Mouse (Mus musculus) lung, postnatal 14 days (tissue): ENCODE measurements at regions not wholly inside any gene's neighbourhood (a gene's known extent, or its start where the extent isn't known, plus 50 kb on each side); places are given as distances from the start of the nearest gene placed in this dataset.

Source experiments
- DNase-seq: peaks from one replicate; pipeline ENCODE4 v3.0.0; 2021

DNA sequence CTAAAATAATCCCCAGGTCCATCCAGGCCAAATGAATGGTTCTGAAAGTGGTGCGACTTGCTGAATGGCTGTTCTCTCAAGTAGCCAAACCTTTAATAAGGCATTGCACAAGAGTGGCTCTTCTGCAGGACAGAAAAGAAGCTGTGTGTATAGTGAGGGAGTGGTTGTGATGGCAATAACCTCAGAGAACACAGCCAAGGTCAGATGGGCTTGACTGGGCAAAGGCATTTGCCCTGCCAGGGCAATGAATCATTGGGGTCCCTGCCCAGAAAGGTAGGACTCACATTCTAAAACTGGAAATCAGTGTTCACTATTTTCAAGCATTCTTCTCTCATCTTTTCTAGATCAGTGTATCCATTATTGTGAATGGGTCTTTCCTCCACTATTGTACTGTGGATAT, 295.4 kb upstream of the Usp25 start:
- no peak for DNase-seq

DNA sequence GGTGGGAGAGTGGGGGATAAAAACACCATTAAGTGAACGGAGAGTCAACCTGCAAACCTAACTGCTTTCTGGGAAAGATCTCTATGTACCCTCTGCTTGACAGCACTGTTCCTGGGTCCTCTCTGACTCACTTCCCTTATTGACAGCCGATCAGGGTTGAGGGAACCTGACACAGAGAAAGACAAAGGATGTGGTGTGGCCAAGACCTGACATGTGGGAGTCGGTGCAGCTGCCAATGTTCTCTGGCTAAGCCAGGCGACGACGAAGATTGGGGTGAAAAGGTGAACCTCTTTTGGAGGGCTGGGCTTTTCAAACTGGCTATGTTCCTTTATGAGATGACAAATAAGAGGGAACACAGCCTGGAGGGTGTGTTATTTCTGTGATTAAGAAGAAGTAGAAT, 318.6 kb upstream of the Usp25 start:
- peak; percentile 11 for DNase-seq

DNA sequence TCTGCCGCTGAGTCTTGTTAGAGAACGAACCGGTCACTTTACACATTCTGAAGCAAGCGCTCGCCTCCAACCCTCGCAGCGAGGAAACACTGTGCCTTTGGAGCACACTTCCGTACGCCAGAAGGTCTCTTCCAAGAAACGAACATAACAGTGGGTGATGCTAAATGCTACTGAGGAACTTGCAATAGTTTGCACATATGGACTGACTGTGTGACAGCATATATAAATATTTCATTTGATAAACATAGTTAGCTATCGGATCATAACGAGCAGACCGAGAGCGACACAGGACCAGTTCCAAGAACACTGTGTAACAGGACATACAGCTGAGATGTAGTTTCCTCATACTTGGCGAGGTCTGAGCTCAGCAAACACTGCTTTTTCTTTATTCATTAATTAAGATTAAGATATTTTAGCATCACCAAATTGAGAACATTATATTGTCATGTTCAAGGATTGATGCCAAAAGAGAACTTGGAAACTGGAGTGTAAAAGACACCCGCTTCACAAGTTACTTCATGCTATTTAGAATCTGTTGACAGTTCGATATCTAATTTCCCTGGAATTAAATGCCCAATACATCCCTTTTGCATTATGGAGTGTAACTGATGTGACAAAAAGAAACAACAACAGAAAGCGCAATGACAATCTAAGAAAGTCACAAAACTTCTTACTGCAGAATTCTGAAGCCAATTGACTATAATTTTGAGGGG, 314.3 kb upstream of the Nrip1 start:
- DNase-seq, result peak; percentile 18

DNA sequence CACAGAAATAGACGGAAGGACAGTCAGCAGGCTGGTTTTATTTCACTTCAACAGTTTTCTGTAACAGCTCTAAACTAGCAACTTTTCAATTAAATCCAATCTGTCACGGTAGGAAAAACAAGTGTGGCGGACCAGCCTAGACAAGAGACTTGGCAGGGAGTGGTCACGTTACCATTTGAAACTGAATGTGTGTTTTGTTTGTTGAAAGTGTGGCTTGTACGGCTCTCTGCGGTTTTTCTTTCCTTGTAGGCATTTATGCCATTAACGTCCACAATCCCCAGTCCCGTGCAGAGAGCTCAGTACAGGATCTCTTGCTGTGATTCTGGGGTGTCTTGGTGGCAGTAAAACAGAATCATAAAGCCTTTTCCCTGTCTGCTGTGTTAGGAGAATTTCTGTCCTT, 311.9 kb upstream of the Nrip1 start:
- DNase-seq, result no peak

DNA sequence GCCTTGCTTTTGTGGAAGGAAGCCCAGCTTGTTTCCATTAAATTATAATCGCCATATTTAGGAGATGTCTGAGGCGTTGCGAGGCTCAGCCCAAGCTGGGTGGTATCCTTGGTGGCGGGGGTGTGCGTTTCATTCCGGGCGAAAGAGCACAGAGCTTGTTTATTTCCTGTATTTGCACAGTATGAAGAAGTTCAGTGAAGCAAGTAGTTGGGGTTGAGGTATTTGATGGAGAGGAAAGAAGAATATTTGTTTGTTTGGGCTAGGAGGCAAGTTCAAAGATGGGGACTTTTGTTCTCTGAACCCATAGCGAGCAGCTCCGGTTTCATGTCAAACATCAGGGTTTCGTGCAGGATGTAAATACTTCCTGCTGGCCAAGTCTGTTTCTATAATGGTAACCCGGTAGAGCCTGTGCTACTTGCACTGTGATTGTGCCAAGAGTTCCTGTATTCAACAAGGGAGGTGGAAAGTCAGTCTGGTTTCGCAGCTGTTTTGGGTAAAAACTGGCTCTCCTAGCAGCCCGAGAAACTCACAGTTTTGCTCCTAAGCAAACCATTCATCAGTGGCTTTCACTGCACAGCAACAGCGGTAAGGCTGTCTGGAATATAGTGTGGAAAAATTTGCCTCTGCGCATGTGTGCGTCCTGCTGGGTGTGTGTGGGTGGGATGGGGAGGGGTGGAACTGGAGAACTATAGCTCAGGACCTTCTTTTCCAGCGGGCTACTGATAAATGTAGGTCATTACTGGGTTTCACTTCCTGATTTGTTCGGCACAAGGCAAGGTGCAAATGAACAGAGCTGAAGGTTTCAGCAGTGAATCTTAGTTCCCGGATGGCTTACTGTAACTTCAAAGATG, 306.7 kb upstream of the Nrip1 start:
- peak; percentile 24 for DNase-seq

DNA sequence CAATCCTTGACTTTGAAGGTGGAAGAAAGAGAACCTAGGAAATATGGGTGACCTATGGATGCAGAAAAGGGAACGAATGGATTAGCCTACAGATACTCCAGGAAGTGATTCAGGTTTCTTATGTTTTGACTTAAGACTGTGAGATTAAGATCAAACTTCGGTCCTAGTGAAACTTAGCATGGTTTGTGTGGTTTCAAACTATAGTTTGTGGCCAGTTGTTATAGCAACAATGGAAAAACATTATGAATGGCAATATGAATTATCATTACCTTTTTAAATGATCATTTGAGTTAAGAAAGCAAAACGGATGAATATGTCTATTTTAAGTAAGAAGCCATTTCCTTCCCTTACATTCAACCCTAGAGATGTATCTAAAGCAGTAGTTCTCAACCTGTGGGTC, 305.3 kb upstream of the Nrip1 start:
- DNase-seq, result no peak

DNA sequence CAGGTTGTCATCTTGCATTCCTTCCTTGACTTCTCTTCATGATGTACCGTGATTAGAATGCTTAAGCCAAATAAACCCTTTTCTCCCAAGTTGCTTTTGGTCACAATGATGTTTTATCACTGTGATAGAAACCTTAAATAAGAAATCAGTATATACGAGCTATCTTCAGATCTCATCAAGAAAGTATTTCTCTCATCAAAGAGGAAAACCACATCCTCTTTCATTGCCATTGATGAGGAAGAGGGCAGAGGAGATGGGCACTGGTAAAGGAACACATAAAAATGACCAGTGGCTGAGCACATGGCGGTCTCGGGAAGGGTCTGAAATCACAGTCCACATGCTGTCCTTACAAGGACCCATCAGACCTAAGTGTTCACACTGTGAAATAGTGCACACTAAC, 296.2 kb upstream of the Nrip1 start:
- no peak for DNase-seq

DNA sequence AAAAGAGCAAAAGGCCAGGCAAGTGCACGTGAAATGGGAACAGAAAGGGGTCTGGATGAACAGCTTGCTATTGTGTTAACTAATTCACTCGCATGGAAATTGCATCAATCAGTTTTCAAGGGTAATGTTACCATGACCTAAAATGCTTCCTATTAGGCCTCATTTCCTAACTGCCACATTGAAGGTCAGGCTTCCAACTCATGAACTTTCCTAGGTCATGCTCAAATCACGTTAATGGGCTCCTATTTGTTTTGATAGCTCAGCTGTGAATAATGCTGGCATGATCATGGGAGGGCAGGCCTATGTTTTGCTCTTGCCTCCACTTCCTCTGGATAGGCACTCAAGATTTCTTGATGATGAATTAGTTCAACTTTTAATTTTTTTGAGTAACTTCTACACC, 293.4 kb upstream of the Nrip1 start:
- DNase-seq, result no peak

DNA sequence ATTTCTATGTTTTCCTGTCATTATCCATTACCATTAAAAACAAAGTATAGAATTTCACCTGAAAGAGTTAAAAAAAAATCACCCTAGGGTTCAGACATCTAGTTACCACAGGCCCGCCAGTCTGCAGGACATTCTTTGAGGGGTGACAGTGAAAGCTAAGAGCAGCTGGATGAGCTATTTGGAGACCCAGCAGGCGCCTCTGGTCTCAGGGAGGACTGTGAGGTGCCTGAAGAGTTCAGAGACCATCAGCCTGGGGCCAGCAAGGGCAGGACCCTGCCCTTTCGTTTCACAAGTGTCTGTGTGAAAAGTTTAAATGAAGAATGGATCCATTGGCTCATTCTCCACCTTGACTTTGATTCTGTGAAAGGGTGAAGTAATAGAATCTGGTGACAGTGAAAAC, 281.5 kb upstream of the Nrip1 start:
- DNase-seq, result no peak

DNA sequence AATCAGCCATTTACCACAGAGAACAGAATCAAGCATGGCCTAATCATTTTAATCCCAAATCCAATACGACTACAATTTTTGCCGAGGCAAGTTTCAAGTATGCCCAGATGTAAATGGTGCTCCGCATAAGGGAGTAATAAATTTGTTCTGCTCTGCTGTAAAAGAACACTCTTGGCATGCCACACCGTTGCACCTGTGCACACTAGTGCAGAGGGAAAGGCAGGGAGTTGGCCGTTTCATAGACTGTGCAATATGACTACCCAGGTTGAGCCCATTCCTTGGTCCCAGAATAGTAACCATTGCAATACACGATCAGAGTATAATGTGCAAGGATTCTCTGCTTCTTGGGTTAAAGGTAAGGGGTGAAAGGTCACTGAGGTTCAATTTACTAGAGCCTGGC, 270.7 kb upstream of the Nrip1 start:
- no peak for DNase-seq

DNA sequence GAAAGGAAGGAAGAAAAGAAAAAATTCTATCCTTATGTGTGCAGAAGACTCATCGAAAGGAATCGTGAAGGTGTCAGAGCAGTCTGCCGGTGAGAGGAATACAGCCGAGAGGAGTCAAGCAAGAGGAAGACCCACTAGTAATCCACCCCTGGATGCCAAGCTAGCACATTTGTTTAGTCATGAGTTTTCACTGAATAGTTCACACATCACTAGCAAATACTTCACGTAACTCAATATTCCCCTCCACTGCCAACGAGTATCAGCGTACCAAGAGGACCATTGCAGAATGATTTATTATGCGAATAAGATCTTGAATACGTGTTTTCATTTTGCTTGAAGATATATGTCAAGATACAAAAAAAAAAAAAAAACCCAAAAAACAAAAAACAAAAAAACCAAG, 270.2 kb upstream of the Nrip1 start:
- no peak for DNase-seq

DNA sequence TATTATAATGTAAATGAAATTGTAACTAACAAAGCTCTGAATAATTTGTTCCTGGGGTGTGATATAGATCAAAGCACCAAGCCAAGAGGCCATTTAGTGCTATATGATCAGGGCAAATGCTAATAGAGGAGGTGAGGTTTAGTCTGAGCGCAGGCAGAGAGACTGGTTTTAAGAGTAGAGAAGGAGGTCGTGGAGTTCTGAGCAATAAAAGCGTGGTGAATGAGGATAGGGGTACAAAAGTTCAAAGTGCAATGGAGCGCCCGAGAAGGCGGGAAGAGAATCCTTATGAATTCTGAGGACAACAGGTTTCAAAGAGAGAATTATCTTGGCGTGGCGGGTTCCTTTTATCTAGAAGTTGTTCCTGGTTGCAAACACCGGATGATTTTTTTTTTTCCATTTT, 261.5 kb upstream of the Nrip1 start:
- no peak for DNase-seq

DNA sequence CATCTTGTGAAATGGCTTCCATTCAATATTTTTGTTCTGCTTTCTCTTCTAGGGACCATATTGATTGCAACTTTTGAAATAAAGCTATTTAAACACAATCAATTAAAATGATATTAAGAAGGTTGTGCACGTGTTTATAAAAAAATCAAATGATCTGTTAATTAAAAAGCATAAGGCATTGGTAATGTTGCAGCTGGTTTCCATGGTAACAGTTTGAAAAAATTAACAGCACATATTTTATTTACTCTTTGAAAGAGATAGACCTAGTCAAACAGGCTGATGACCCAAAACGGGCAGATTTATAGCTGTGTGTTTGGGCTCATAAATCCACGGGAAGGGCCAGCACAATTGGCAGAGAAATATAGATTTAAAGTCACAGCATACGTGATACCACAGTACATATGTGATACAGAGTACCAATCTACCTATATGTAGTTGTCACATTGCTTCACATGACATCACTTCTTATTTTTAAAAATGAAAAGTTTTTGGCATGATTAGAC, 260.6 kb upstream of the Nrip1 start:
- DNase-seq, result no peak

DNA sequence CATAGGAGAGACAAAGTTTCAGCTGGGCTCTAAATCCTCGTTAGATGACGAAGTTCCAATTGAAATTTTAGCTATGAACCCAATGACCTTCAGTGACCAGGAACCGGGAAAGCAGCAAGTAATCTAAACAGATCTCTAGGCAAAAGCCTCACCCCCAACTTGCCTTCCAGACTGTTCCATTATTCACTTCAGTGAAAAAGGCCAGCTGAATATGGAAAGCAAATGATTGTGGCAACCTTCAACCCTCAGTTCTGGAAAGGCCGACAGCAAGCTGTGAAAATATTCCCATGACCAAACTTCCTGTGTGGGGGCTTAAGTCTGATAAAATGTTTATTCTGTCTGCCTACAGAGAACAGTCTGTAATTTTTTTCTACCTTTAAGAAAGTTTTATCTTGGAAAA, 252.5 kb upstream of the Nrip1 start:
- no peak for DNase-seq

DNA sequence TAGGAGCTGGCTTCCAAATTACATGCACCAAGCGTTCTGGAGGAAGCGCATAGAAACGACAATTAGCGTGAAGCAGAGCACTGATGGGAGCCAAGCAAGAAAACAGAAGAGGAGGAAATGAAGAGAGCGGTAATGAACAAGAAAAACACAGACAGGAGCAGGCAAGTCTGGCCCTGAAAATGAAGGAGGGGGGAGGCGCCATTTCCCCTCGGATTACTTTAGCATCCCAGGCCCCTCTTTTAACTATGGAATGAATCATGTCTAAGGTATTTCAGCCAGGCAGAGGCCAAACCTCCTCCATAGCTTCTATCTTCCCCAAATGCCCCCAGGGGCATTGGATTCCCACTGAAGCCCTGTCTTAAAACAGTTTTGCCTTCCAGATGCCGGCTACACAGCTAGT, 248.1 kb upstream of the Nrip1 start:
- no peak for DNase-seq

DNA sequence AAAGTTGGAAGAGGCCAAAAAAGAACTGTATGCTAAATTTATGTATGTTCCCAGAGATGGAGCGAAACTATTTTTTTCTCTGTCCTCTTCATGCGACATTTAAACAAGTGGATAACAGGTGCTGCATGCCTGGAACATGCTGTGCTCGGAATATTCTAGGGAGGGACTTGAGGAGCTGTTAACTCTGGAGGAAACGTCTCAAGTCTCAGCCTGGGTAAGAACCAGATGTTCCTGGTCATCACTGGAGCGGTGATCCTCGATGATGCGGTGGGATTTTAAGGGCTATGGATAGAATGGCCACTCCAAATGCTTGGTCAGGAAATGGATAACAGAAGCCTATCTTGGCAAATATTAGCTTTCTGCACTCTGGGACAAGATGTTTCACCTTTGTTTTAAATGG, 244.7 kb upstream of the Nrip1 start:
- no peak for DNase-seq

DNA sequence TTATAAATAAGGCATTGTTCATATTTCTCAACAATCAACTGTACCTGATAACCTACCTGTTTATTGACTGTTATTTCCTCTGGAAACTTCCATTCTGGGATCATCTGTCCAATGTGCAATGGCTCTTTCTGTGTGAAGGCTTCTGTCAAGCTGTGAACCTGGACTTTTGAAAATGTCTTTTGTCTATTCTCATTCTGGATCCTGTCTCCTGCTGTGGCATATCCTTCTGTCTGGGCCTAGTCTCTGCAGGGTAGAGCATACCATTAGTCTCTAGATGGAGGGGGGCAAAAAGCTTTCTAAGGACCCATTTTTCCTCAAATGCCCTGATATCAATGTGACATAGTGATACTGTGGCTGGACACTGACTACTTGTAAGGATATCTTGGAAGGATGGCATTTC, 237.4 kb upstream of the Nrip1 start:
- no peak for DNase-seq

DNA sequence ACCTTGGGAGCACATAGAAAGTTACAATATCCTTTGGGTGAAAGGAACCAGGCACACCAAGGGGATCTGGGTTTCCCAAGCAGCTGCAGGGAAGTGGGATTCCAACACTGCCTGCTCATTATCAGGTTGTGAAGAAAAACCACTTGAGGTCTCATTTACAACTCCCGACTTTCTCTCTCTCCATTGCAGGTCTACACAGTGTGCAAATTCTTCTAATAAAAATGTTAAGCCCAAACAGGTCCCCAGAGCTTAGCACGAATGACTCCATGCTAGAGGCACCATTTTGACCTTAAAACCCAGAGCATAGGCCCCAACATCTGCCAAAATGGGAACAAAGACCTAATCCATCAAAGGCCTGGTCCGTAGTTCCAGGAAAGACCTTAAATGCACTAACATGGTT, 231.3 kb upstream of the Nrip1 start:
- no peak for DNase-seq

DNA sequence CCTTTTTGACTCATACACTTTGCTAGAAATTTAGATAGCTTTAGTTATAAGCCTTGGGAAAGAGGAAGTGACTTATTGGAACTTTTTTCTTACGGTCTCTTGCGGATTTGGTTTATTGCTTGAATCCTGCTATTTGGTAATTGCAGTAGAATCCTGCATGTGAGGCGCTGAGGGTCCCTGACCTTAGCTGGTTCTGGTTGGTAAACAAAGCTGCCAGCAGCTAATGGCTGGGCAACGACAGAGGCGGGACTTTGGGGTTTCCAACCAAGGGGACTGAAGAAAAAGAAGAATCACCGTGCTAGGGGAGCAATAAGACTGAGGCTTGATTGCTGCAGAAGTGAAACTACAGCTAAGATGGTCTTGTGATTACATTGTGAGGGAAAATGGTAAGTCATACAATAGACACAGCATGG, 230.2 kb upstream of the Nrip1 start:
- DNase-seq, result no peak

DNA sequence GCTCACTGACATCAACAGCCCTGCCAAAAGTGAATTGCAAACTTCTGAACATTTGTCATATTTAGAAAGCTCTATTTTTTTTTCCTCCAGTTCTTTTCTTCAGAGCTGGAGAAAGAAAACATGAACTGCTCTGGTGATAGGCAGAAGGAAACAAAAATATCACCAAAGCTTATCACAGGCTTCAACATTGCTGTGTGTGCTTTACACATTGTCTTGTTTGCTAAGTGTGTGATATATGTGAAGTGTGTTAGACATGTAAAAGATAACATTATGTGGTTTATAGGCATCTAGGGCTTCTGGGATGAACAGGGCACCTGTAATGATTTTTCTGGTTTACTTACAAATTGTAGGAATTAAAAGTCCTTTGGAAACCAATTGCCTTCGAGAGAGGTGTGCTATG, 229.8 kb upstream of the Nrip1 start:
- no peak for DNase-seq

DNA sequence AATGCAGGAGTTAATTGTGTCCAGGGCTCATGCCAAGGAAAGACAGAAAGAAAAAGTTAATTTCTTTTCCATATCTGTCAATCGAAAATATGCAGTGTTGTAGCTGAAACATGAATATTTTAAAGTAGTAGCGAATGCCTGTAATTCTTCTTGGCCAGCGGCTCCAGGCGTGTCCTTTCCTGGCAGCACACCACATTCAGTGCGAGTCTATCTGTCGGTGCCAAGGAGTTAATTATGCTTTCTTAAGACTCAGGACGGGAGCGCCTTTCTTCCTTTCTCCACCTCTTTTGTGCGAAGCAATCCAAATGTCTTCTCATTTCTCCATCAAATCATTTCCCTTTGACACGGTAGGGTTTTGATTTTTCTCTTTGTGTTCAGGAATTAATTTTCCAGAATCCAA, 226.5 kb upstream of the Nrip1 start:
- DNase-seq, result peak; percentile 8

DNA sequence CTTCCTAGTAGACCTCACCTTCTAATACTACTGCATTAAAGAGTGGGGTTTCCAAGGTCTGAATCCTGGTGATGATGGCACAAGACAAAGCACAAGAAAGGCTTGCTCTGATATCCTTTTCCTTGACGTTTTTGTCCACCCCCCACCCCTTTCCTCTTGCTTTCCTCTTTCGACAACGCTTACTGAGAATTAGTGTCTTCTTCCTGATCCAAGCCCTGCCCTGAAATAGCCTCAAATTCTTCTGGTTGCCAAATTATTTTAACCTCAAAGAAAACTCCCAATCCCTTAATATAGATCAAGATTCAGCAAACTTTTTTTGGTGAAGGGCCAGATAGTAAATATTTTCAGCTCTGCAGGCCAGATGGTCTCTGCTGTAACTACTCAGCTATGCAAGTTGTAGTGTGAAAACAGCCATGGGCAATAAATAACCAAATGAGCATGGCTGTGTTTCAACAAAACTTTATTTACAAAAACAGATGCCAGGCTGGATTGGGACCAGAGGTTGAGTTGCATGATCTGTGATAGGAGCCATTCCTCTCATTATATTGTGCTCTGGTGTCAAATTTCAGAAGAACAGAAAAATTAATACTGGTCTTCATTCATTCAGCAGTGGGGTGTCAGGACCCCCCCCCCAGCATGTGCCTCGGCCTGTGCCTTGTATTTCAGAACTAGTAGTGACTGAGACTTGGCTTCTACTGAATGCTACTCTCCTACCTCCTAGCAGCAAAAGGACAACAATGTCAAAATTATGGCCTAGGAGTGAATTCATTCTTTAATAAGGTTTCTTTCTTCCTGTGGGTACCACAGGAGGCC, 218.5 kb upstream of the Nrip1 start:
- DNase-seq, result no peak

DNA sequence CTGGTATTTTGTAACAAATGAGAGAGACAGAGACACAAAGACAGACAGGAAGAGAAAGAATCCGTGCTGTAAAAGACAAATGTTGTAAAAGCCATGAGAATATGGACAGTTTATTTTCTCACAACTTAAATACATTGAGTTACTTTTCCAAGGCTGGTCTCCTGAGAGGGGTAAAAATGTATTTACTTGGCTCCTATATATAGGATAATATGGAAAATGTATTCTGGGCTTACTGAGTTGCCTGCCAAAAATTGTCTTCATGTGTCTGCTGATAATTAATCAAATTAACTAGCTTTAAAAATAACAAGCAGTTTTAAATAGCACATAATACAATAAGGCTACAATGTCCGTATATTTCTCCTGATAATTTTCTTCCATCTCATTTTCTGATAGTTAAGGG, 216.2 kb upstream of the Nrip1 start:
- DNase-seq, result no peak

DNA sequence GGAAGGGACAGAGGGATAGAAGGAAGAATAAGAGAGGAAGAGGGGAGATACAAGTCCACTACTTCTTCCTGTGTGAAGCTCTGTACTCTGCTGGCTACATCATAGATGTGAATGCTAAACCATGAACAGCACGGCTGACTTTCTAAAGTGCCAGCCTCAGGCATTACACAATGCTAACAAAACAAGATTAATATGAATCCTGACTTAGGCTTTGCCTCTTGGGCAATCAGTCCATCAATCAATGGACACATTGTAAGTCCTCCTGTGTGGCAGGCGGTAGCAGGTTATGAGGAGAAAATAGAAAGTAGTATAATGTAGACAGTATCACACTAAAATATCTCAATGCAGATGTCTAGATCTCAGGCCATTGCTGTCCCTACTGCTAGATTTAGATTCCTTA, 203.6 kb upstream of the Nrip1 start:
- DNase-seq, result no peak
